Mouse (Mus musculus) hindbrain, embryonic 16.5 days (tissue): Measurements from ENCODE around the gene Dach1. TPM values are rescaled to one million over a fixed set of nuclear protein-coding genes. Genes with fewer than 3 reads are reported as not detected.
A peak's percentile ranks its signal among the peaks of the same experiment; 100 is the strongest.

Experiments
- ATAC-seq: fragments of 200-750 bp; cut with Nextera tagmentation; 2 replicates; pipeline ENCODE4 v1.8.0; 2017; ENCODE audit warnings: moderate TSS enrichment, moderate library complexity
- H3K27ac ChIP-seq: fragments of 300-500 bp; sonication (generic); 2 replicates; pipeline ENCODE4 v1.5.1; 2014; ENCODE audit warnings: low read depth, mild to moderate bottlenecking, control low read depth, low read length, moderate library complexity
- H3K27me3 ChIP-seq: fragments of 300-500 bp; sonication (generic); replicated peaks from 2 replicates; pipeline ENCODE4 v1.6.1; 2014; ENCODE audit warnings: low read length; ENCODE audit not compliant: control insufficient read depth, insufficient read depth
- H3K36me3 ChIP-seq: fragments of 300-500 bp; sonication (generic); 2 replicates; pipeline ENCODE4 v1.6.1; 2014; ENCODE audit warnings: mild to moderate bottlenecking, low read length, moderate library complexity, mixed read lengths; ENCODE audit not compliant: control insufficient read depth, insufficient read depth
- H3K4me1 ChIP-seq: fragments of 300-500 bp; sonication (generic); 2 replicates; pipeline ENCODE4 v1.6.1; 2014; ENCODE audit warnings: low read depth, low read length; ENCODE audit not compliant: control insufficient read depth, insufficient read depth
- H3K4me2 ChIP-seq: fragments of 300-500 bp; sonication (generic); 2 replicates; pipeline ENCODE4 v1.6.1; 2014; ENCODE audit warnings: mild to moderate bottlenecking, low read length, control low read depth, moderate library complexity
- H3K4me3 ChIP-seq: fragments of 300-500 bp; sonication (generic); 2 replicates; pipeline ENCODE4 v1.5.1; 2014; ENCODE audit warnings: mild to moderate bottlenecking, low read length, control low read depth, moderate library complexity
- H3K9ac ChIP-seq: fragments of 300-500 bp; sonication (generic); 2 replicates; pipeline ENCODE4 v1.6.1; 2014; ENCODE audit warnings: low read depth, mild to moderate bottlenecking, control low read depth, low read length, moderate library complexity
- H3K9me3 ChIP-seq: fragments of 300-500 bp; sonication (generic); 2 replicates; pipeline ENCODE4 v1.6.1; 2014; ENCODE audit warnings: mild to moderate bottlenecking, low read length, moderate library complexity; ENCODE audit not compliant: control insufficient read depth
- WGBS: fragments of 180-500 bp; shearing (Covaris S2); extraction: QIAGEN DNeasy Blood & Tissue Kit; methylation state at CpG from one replicate; pipeline ENCODE4 v1.1.7; 2014; 5-methylcytosine and 5-hydroxymethylcytosine counted together
- polyA plus RNA-seq: library from polyadenylated mRNA; unstranded; fragments of >200 nt; fragmentation: Nextera tagmentation; extraction: Ambion mirVana; gene quantifications from 2 replicates; pipeline ENCODE4 v1.2.1, GENCODE M21; 2015

Dach1 gene
- polyA plus RNA-seq, 1 experiment from 2014 or later, result 14.4 TPM

- H3K4me3 ChIP-seq, result no peak overlapping the region
- no peak overlapping the region for H3K4me2 ChIP-seq
- H3K27me3 ChIP-seq, result no peaks in the 10 kb centered on the region
- WGBS, result 33% methylated on average over 7 of the region's 7 CpGs
- H3K9me3 ChIP-seq, result no peaks in the 10 kb centered on the region
- no peak overlapping the region for H3K27ac ChIP-seq
- ATAC-seq, result peak; percentile 52
- no peak overlapping the region for H3K9ac ChIP-seq
- no peaks in the 10 kb centered on the region for H3K4me1 ChIP-seq
- H3K36me3 ChIP-seq, result no peaks in the 10 kb centered on the region
These were observed 194.1 kb downstream of the Dach1 start for GRCm38 (mm10) chr14:97975447-97975846.

DNA sequence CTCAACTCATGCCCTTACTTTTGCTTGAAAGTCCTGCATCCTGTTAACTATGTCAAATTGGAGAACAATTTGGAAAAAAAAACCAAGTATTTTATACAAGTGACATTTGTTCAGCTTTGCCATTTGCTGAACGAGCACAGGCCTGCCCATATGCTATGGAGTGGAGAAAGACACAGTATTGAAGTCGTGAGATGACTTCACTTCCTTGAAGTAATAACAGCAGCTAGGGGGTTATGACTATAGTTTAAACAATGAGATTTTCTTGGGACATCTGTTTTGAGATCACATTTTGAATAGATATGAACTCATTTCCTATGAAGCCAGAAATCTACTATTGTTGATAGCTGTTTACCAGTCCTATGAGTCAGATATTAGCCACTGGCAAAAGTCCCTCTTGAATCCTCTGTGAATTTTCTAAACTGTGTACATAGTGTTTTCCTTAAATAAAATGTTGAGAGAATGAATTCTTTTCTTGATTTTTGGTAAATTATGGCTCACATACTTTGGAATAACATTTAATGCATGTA is 205.0 kb downstream of the Dach1 start:
- ATAC-seq, result no peak

DNA sequence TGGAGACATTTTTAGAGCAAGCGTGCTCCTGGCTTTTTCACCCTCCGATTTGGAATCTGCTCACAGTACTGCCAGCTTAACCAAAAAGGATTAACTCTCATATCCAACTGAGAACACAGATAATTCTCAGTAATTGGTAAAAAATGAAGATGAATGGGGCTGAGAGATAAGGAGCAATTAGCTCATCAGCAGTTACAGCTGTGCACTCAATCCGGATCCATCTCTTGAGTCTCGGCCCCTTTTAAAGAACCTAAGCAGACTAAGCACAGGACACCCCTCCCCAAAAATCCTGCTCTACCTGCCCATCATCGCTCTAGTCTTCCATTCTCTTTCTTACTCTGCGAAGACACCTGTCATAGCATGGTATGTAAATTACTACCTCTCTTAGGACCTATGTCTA is 205.9 kb downstream of the Dach1 start:
- no peak overlapping the region for H3K4me2 ChIP-seq
- no peaks in the 10 kb centered on the region for H3K27me3 ChIP-seq
- H3K4me3 ChIP-seq, result no peak overlapping the region
- H3K4me1 ChIP-seq, result no peaks in the 10 kb centered on the region; the same call in 1 of the 2 replicates
- no peaks in the 10 kb centered on the region for H3K9me3 ChIP-seq
- H3K27ac ChIP-seq, result no peak overlapping the region
- H3K9ac ChIP-seq, result no peak overlapping the region
- ATAC-seq, result peak; percentile 53; the same call in 1 of the 2 replicates
- 55% methylated on average over 6 of the region's 6 CpGs for WGBS
- H3K36me3 ChIP-seq, result no peaks in the 10 kb centered on the region

More for the DNA sequence above, 205.0 kb downstream of the Dach1 start:
- H3K36me3 ChIP-seq, result no peaks in the 10 kb centered on the region
- no peak overlapping the region for H3K27ac ChIP-seq
- H3K4me2 ChIP-seq, result no peak overlapping the region
- no peak overlapping the region for H3K9ac ChIP-seq
- no peaks in the 10 kb centered on the region for H3K27me3 ChIP-seq
- H3K4me1 ChIP-seq, result no peaks in the 10 kb centered on the region; the same call in 1 of the 2 replicates
- no peak overlapping the region for H3K4me3 ChIP-seq
- 47% methylated on average over 2 of the region's 2 CpGs for WGBS
- H3K9me3 ChIP-seq, result no peaks in the 10 kb centered on the region

DNA sequence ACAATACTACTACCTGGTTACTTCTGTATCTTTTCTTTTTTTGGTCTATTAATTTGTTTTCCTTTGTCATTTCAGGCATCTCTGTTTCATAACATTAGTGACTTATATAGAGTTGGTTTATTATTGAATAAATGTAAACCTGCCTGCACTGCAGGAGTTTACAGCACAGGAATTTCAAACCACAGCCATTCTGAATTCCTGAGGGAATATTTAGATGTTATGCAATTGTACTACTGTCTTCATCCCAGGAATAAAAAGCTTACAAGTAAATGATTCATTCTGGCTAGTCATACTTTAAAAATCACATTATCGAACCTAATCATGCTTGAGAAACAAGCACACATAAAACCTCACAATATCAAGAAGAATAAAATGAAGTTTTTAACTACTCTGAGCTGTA is 213.2 kb downstream of the Dach1 start:
- Histone ChIP-seq H3K4me1 (no peaks in the 10 kb centered on the region; the same call in 1 of the 2 replicates), H3K9me3 (no peaks in the 10 kb centered on the region), H3K27me3 (no peaks in the 10 kb centered on the region), H3K4me2 (no peak overlapping the region), H3K9ac (no peak overlapping the region), H3K4me3 (no peak overlapping the region), H3K36me3 (no peaks in the 10 kb centered on the region), H3K27ac (no peak overlapping the region)
- 93% methylated on average over 1 of the region's 1 CpGs for WGBS
- no peak for ATAC-seq

DNA sequence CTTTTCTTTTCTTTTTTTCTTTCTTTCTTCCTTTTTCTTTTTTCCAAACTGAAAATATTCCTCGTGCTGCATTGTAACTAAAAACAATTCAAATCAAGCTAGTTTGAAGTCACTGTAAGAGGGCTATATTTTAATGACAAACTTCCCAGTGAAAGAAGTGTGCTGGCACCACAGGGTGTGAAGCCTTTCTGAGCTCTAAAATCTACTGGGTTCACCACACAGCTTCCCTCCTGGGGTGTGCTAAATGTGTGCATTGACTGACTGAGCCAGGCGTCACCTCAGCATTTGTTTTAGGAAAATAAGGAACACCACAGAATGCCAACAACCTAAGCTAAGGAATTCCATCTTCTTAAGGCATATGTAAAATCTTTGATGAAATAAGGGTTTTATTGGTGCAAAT is 224.1 kb downstream of the Dach1 start:
- H3K9me3 ChIP-seq, result no peaks in the 10 kb centered on the region
- WGBS, result 33% methylated on average over 2 of the region's 2 CpGs
- no peaks in the 10 kb centered on the region for H3K36me3 ChIP-seq
- no peak overlapping the region for H3K9ac ChIP-seq
- no peaks in the 10 kb centered on the region for H3K27me3 ChIP-seq
- H3K4me1 ChIP-seq, result no peaks in the 10 kb centered on the region
- ATAC-seq, result no peak
- no peak overlapping the region for H3K4me3 ChIP-seq
- H3K27ac ChIP-seq, result no peak overlapping the region
- H3K4me2 ChIP-seq, result no peak overlapping the region

DNA sequence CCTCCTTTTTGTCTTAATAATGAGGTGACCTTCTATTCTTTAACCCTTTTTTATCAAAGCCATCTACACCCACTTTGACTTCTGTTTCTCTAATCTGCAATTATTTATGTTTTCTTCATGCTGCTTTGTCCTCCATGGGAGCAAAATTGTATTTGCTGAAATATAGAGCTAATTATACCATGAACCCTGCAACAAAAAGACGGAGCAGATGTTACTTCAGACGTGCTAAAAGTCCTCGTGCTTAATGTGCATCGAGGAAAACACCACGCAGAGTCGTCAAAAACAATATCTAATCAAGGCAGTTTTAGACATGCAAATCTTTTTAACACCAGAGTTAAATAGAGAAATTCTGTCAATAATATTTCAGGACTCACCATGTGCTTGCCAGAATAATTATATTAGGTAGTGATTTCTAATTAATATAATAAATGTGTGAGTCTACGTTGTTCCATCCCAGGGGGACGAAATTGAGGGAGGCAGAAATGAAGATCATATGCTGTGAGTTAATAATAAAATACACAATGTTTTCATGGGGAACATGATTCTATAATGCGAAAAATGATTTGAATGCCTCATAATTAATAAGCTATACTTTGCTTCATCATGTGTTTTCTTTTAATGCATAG is 224.8 kb downstream of the Dach1 start:
- no peak overlapping the region for H3K9ac ChIP-seq
- no peaks in the 10 kb centered on the region for H3K27me3 ChIP-seq
- no peaks in the 10 kb centered on the region for H3K4me1 ChIP-seq
- H3K36me3 ChIP-seq, result no peaks in the 10 kb centered on the region
- no peak for ATAC-seq
- H3K4me3 ChIP-seq, result no peak overlapping the region
- H3K9me3 ChIP-seq, result no peaks in the 10 kb centered on the region
- no peak overlapping the region for H3K4me2 ChIP-seq
- 30% methylated on average over 9 of the region's 9 CpGs for WGBS
- H3K27ac ChIP-seq, result no peak overlapping the region

- 86% methylated on average over 2 of the region's 2 CpGs for WGBS
- Histone ChIP-seq H3K4me2 (no peak overlapping the region), H3K4me1 (no peaks in the 10 kb centered on the region), H3K9me3 (no peaks in the 10 kb centered on the region), H3K9ac (no peak overlapping the region), H3K27me3 (no peaks in the 10 kb centered on the region), H3K4me3 (no peak overlapping the region), H3K27ac (no peak overlapping the region), H3K36me3 (no peaks in the 10 kb centered on the region)
- ATAC-seq, result no peak
These were observed 227.2 kb downstream of the Dach1 start for GRCm38 (mm10) chr14:97942361-97942760.

DNA sequence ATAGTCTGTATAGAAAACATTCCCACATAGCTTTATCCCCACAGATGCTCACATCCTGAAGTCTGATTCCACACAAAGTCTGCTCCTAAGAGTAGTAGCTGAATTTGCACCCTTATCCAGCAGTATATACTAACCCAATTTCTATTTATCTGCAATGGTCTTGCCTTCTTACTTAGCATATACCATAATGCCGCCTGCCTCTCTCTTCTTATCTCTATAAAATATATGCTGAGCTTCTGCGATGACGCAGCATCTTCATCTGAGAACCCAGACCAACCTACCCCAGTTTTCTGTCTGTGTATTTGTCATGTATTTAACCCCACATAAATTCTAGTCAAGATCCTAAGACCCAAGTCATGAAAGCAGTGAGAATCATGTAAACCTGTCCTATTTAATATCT is 272.9 kb downstream of the Dach1 start:
- Histone ChIP-seq H3K9me3 (no peaks in the 10 kb centered on the region), H3K4me1 (no peaks in the 10 kb centered on the region), H3K4me2 (no peak overlapping the region), H3K4me3 (no peak overlapping the region), H3K27ac (no peak overlapping the region), H3K36me3 (no peaks in the 10 kb centered on the region), H3K9ac (no peak overlapping the region), H3K27me3 (no peaks in the 10 kb centered on the region)
- no peak for ATAC-seq
- 96% methylated on average over 3 of the region's 3 CpGs for WGBS

DNA sequence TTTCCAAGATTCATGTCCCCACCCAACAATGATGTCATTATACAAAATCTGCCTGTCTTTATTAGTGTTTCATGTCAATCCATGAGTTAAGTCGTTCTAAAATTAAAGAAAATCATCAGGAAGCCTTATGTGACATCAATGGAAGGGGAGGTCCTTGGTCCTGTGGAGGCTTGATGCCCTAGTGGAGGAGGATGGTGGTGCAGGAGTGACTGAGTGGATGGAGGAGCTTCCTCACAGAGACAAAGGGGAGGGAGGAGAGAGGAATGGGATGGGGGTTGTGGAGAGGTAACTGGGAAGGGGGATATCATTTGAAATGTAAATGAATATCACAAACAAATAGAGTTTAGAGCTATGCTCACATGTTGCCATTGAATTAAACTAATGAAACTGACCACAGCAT is 287.6 kb downstream of the Dach1 start:
- WGBS, result 51% methylated on average over 1 of the region's 1 CpGs
- H3K4me2 ChIP-seq, result no peak overlapping the region
- ATAC-seq, result no peak

More for the DNA sequence above, 287.6 kb downstream of the Dach1 start:
- no peak overlapping the region for H3K9ac ChIP-seq
- no peaks in the 10 kb centered on the region for H3K27me3 ChIP-seq
- H3K9me3 ChIP-seq, result no peaks in the 10 kb centered on the region
- no peak overlapping the region for H3K27ac ChIP-seq
- no peaks in the 10 kb centered on the region for H3K4me1 ChIP-seq
- no peaks in the 10 kb centered on the region for H3K36me3 ChIP-seq
- H3K4me3 ChIP-seq, result no peak overlapping the region
